Mouse (Mus musculus) CH12.LX (cell line): ENCODE data around the gene Tmem176a. TPM values are rescaled to one million over a fixed set of nuclear protein-coding genes. Genes with fewer than 3 reads are reported as not detected.

ENCODE experiments used
- DNase-seq: peaks from one replicate; pipeline ENCODE4 v3.0.0-alpha.2; 2013; ENCODE audit errors: extremely low read depth
- H3K27ac ChIP-seq: 2 replicates; pipeline ENCODE4 v1.5.1; 2012; ENCODE audit warnings: low read depth, mild to moderate bottlenecking, control low read depth, moderate library complexity; ENCODE audit not compliant: insufficient read depth
- H3K27me3 ChIP-seq: replicated peaks from 2 replicates; pipeline ENCODE3; 2012; ENCODE audit warnings: inconsistent platforms
- H3K36me3 ChIP-seq, 2 experiments: replicated peaks in 1 of 2; 2 replicates each; pipeline versions ENCODE3 to v1.6.1; 2012; ENCODE audit warnings: inconsistent platforms in 1 of 2, low read length in 1 of 2, mild to moderate bottlenecking in 1 of 2, mixed read lengths in 1 of 2, moderate library complexity in 1 of 2; ENCODE audit not compliant: control insufficient read depth in 1 of 2, insufficient read depth in 1 of 2
- H3K4me1 ChIP-seq, 2 experiments: 2 replicates each; pipeline ENCODE4 v1.6.1; 2012; ENCODE audit warnings: inconsistent platforms in 1 of 2, moderate library complexity in 1 of 2; ENCODE audit not compliant: insufficient read depth in 2 of 2, control insufficient read depth in 1 of 2
- H3K4me2 ChIP-seq: 2 replicates; pipeline ENCODE4 v1.6.1; 2012; ENCODE audit warnings: low read depth, mild to moderate bottlenecking, control low read depth; ENCODE audit not compliant: poor library complexity, insufficient read depth, severe bottlenecking
- H3K4me3 ChIP-seq, 3 experiments: fragments of 150-350 bp in 1 of 3; sonication (generic) in 1 of 3; replicated peaks in 1 of 3; 2 replicates each; pipeline versions ENCODE3 to v1.5.1; 2011 to 2012; ENCODE audit warnings: low read depth in 2 of 3, low read length in 2 of 3, mild to moderate bottlenecking in 2 of 3, moderate library complexity in 2 of 3, control low read depth in 1 of 3, improper control_type of control experiment in 1 of 3, inconsistent platforms in 1 of 3, mixed read lengths in 1 of 3; ENCODE audit not compliant: poor library complexity in 1 of 3
- H3K79me2 ChIP-seq: replicated peaks from 2 replicates; pipeline ENCODE4 v1.6.1; 2012; ENCODE audit warnings: mild to moderate bottlenecking, moderate library complexity; ENCODE audit not compliant: control insufficient read depth, poor library complexity, insufficient read depth, severe bottlenecking; ENCODE audit errors: extremely low read depth
- H3K9ac ChIP-seq: 2 replicates; pipeline ENCODE4 v1.6.1; 2012; ENCODE audit warnings: low read depth, mild to moderate bottlenecking, control low read depth, moderate library complexity; ENCODE audit not compliant: insufficient read depth
- H3K9me3 ChIP-seq: replicated peaks from 2 replicates; pipeline ENCODE3; 2012; ENCODE audit warnings: low read length, inconsistent platforms, mixed read lengths
- BHLHE40 ChIP-seq: IDR thresholded peaks from 2 replicates; pipeline ENCODE4 v1.6.1; 2011; ENCODE audit warnings: mild to moderate bottlenecking, low read depth, low read length, improper control_type of control experiment
- CHD1 ChIP-seq: IDR thresholded peaks from 2 replicates; pipeline ENCODE4 v1.6.1; 2012; ENCODE audit warnings: low read depth, low read length, improper control_type of control experiment, inconsistent platforms
- CTCF ChIP-seq, 2 experiments: IDR thresholded peaks in 1 of 2; conservative IDR thresholded peaks in 1 of 2; 2 replicates each; pipeline ENCODE4 v1.5.1; 2011 to 2012; ENCODE audit warnings: low read depth in 2 of 2, low read length in 2 of 2, improper control_type of control experiment in 1 of 2, inconsistent platforms in 1 of 2, mild to moderate bottlenecking in 1 of 2, moderate library complexity in 1 of 2
- EP300 ChIP-seq: IDR thresholded peaks from 2 replicates; pipeline ENCODE4 v1.6.1; 2011; ENCODE audit warnings: low read length, improper control_type of control experiment
- GABPA ChIP-seq: IDR thresholded peaks from 2 replicates; pipeline ENCODE4 v1.6.1; 2012; ENCODE audit warnings: low read depth, low read length, improper control_type of control experiment, inconsistent platforms; ENCODE audit not compliant: insufficient replicate concordance
- HCFC1 ChIP-seq: IDR thresholded peaks from 2 replicates; pipeline ENCODE4 v1.6.1; 2012; ENCODE audit warnings: low read depth, mild to moderate bottlenecking, inconsistent platforms, low read length, improper control_type of control experiment
- IRF4 ChIP-seq: IDR thresholded peaks from 2 replicates; pipeline ENCODE4 v1.6.1; 2014; ENCODE audit warnings: low read depth, mild to moderate bottlenecking, inconsistent platforms, low read length, improper control_type of control experiment
- JUND ChIP-seq: conservative IDR thresholded peaks from 2 replicates; pipeline ENCODE4 v1.6.1; 2011; ENCODE audit warnings: low read depth, low read length, improper control_type of control experiment
- KAT2A ChIP-seq: IDR thresholded peaks from 2 replicates; pipeline ENCODE4 v1.6.1; 2012; ENCODE audit warnings: low read length, improper control_type of control experiment, inconsistent platforms; ENCODE audit not compliant: insufficient replicate concordance
- MAX ChIP-seq: IDR thresholded peaks from 2 replicates; pipeline ENCODE4 v1.6.1; 2011; ENCODE audit warnings: low read length, improper control_type of control experiment
- MAZ ChIP-seq: IDR thresholded peaks from 2 replicates; pipeline ENCODE4 v1.6.1; 2012; ENCODE audit warnings: low read depth, mild to moderate bottlenecking, inconsistent platforms, low read length, improper control_type of control experiment, moderate library complexity
- MXI1 ChIP-seq: IDR thresholded peaks from 2 replicates; pipeline ENCODE4 v1.6.1; 2011; ENCODE audit warnings: mild to moderate bottlenecking, low read depth, low read length, improper control_type of control experiment
- NELFE ChIP-seq: IDR thresholded peaks from 2 replicates; pipeline ENCODE4 v1.6.1; 2011; ENCODE audit warnings: low read depth, low read length, improper control_type of control experiment
- POLR2A ChIP-seq: IDR thresholded peaks from 2 replicates; pipeline ENCODE4 v1.6.1; 2011; ENCODE audit warnings: low read depth, mild to moderate bottlenecking, improper control_type of control experiment, low read length
- RAD21 ChIP-seq: IDR thresholded peaks from 2 replicates; pipeline ENCODE4 v1.6.1; 2011; ENCODE audit warnings: low read depth, mild to moderate bottlenecking, low read length, improper control_type of control experiment, moderate library complexity
- RCOR1 ChIP-seq: conservative IDR thresholded peaks from 2 replicates; pipeline ENCODE4 v1.6.1; 2012; ENCODE audit warnings: low read depth, mild to moderate bottlenecking, inconsistent platforms, low read length, improper control_type of control experiment
- TBP ChIP-seq: conservative IDR thresholded peaks from 2 replicates; pipeline ENCODE4 v1.6.1; 2011; ENCODE audit warnings: low read depth, low read length, improper control_type of control experiment
- UBTF ChIP-seq: IDR thresholded peaks from 2 replicates; pipeline ENCODE4 v1.6.1; 2012; ENCODE audit warnings: low read depth, mild to moderate bottlenecking, inconsistent platforms, low read length, improper control_type of control experiment, moderate library complexity
- ZC3H11A ChIP-seq: IDR thresholded peaks from 2 replicates; pipeline ENCODE4 v1.6.1; 2012; ENCODE audit warnings: low read depth, mild to moderate bottlenecking, inconsistent platforms, low read length, improper control_type of control experiment
- ZKSCAN1 ChIP-seq: IDR thresholded peaks from 2 replicates; pipeline ENCODE4 v1.6.1; 2012; ENCODE audit warnings: low read depth, inconsistent platforms, low read length, improper control_type of control experiment, borderline replicate concordance
- dilution Hi-C: fragments of 300-500 bp; cut with MboI; formaldehyde crosslinking; loops from 2 replicates; pipeline ENCODE4 v1.14.3; 2020; ENCODE audit warnings: low sequenced_read_pairs; ENCODE audit not compliant: extremely low pct_unique_long_range_greater_than_20kb, extremely low pct_ligation_motif_present
- in situ Hi-C: fragments of 300-500 bp; cut with MboI; formaldehyde crosslinking; loops from 3 replicates; pipeline ENCODE4 v1.14.3; 2019; ENCODE audit warnings: low sequenced_read_pairs, low pct_ligation_motif_present, low pct_unique_long_range_greater_than_20kb, mixed read lengths
- polyA plus RNA-seq: library from polyadenylated mRNA; unstranded; fragments of >175 nt; gene quantifications from 2 replicates; pipeline ENCODE4 v1.2.1, GENCODE M21; 2012; ENCODE audit warnings: low read depth; ENCODE audit not compliant: insufficient read length
- total RNA-seq, 2 experiments: library from RNA; depleted of rRNA; stranded (reverse); fragments of 300-350 nt in 1 of 2; fragments of >200 nt in 1 of 2; gene quantifications; 2 replicates each; pipeline ENCODE4 v1.2.3; 2012 to 2014

Tmem176a gene
- total and polyA plus RNA-seq, 3 experiments = 27.2 to 58.0 (median 34.6) TPM

DNA sequence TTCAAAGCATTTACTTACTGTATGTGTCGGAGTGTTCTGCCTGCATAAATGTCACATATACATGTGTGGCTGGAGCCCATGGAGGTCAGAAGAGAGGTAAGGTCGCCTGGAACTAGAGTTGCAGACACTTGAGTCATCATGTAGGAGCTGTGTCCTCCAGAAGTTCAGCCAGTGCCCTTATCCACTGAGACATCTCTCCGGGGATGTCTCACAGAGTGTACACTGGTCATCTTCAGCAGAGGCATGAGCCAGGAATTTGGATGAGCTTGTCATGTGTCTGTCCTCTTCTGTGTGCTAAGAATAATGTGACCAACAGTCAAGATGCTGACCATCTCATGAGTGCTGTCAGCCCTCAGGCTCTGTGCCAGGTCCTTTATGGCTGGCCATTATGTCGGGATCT lies 22.1 kb downstream of the Tmem176a start:
- DNase-seq = no peak
- Histone ChIP-seq H3K4me1 (peaks cover 0 to 15% of the 10 kb centered on the region in 2 experiments; a peak in 2 of 4 replicates), H3K36me3 (no peaks in the 10 kb centered on the region), H3K4me2 (no peak overlapping the region), H3K9me3 (no peaks in the 10 kb centered on the region), H3K27ac (no peak overlapping the region), H3K27me3 (peaks cover 4% of the 10 kb centered on the region), H3K79me2 (no peaks in the 10 kb centered on the region), H3K9ac (no peak overlapping the region), H3K4me3 (no peak overlapping the region)
- in situ Hi-C loops (loop anchor here (10.0 kb wide), 1 partner anchor 92 kb away; no protein-coding TSS in a partner anchor), dilution Hi-C loops (no loop called here)
- no peak for TF ChIP-seq CHD1
- TF ChIP-seq JUND = no peak
- TF ChIP-seq EP300 = no peak
- TF ChIP-seq GABPA = no peak
- no peak for TF ChIP-seq IRF4
- no peak for TF ChIP-seq MAZ
- no peak for TF ChIP-seq MAX
- no peak for TF ChIP-seq KAT2A
- TF ChIP-seq RAD21 = no peak
- no peak for TF ChIP-seq ZKSCAN1
- no peak for TF ChIP-seq POLR2A

DNA sequence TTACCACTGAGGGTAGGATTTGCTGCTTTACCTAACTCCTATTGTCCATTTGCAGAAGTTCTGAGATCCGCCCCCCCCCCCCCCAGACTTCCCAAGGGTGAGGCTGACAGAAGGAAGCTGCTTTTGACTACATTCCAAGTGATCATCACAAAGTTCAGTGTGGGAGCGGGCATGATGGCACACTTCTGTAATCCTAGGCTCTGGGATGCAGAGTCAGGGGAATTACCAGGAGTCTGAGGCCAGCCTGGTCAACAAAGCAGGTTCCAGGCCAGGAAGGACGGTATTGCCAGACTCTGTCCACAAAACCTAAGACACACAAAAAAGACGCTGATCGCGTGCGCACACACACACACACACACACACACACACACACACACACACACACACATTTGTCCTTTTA lies 22.8 kb downstream of the Tmem176a start:
- no peaks in the 10 kb centered on the region for H3K9me3 ChIP-seq
- TF ChIP-seq KAT2A (no peak), MXI1 (no peak), TBP (no peak), UBTF (no peak), HCFC1 (no peak)
- H3K79me2 ChIP-seq = no peaks in the 10 kb centered on the region
- H3K27ac ChIP-seq = no peak overlapping the region
- in situ Hi-C loops = loop anchor here (10.0 kb wide), 1 partner anchor 91 kb away; no protein-coding TSS in a partner anchor
- H3K9ac ChIP-seq = no peak overlapping the region
- DNase-seq = no peak
- no peak overlapping the region for H3K4me3 ChIP-seq
- H3K36me3 ChIP-seq = no peaks in the 10 kb centered on the region
- peaks cover 4% of the 10 kb centered on the region for H3K27me3 ChIP-seq
- dilution Hi-C loops = no loop called here
- peaks cover 0 to 12% of the 10 kb centered on the region in 2 experiments; a peak in 2 of 4 replicates for H3K4me1 ChIP-seq
- no peak overlapping the region for H3K4me2 ChIP-seq

DNA sequence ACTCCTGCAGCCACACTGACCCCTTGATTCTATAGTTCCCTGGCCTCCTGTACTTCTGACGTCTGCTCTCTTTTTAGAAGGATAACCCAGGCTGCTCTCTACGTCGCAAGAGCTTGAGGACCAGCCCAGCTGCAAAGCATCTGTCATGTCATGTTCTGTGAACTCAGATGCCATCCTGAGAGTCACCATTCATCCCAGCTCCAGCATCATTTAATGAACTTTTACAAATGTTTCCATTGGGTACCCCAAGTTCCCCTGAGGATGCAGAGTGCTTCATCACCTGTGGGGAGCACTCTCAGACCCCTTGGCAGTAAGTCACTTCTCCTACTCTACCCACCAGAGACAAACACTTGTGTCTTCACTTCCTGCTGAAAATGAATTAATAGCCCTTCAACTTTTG lies 23.5 kb downstream of the Tmem176a start:
- dilution Hi-C loops = no loop called here
- peaks cover 0 to 12% of the 10 kb centered on the region in 2 experiments; a peak in 2 of 4 replicates for H3K4me1 ChIP-seq
- H3K27me3 ChIP-seq = peaks cover 4% of the 10 kb centered on the region
- no peaks in the 10 kb centered on the region for H3K79me2 ChIP-seq
- H3K36me3 ChIP-seq = no peaks in the 10 kb centered on the region
- H3K4me3 ChIP-seq = no peak overlapping the region
- TF ChIP-seq NELFE = no peak
- no peak for TF ChIP-seq ZC3H11A
- no peak for TF ChIP-seq BHLHE40
- TF ChIP-seq JUND = no peak
- TF ChIP-seq CTCF (conservative IDR thresholded peaks at IDR 0.05 in 1 of 2, IDR thresholded peaks at IDR 0.05 in 1 of 2; ENCODE audit: low read depth in 2 of 2, low read length in 2 of 2) = no peak
- no peak for TF ChIP-seq POLR2A
- TF ChIP-seq RCOR1 = no peak
- H3K9me3 ChIP-seq = no peaks in the 10 kb centered on the region
- H3K9ac ChIP-seq = no peak overlapping the region
- DNase-seq = no peak
- H3K4me2 ChIP-seq = no peak overlapping the region
- in situ Hi-C loops = loop anchor here (10.0 kb wide), 1 partner anchor 91 kb away; no protein-coding TSS in a partner anchor
- H3K27ac ChIP-seq = no peak overlapping the region
